Mouse (Mus musculus): ENCODE results near the gene Tet3. TPM values are rescaled to one million over a fixed set of nuclear protein-coding genes. Genes with fewer than 3 reads are reported as not detected.

The Tet3 gene
- polyA plus RNA-seq, 1 experiment = 7.4 TPM

- no peaks in the 10 kb centered on the region for H3K9me3 ChIP-seq (replicated peaks; ENCODE audit: control insufficient read depth, insufficient read depth, low read length, poor library complexity, severe bottlenecking)
- H3K4me1 ChIP-seq (ENCODE audit: control insufficient read depth, insufficient read depth, low read length) = peaks cover 2% of the 10 kb centered on the region
- H3K36me3 ChIP-seq (ENCODE audit: control insufficient read depth, insufficient read depth, low read length, poor library complexity, severe bottlenecking) = no peaks in the 10 kb centered on the region
- H3K4me3 ChIP-seq (ENCODE audit: low read depth, low read length) = peak overlapping the region; percentile 82
- TF ChIP-seq POLR2A (IDR thresholded peaks at IDR 0.05; ENCODE audit: insufficient read depth, low read length) = no peak
- TF ChIP-seq CTCF (IDR thresholded peaks at IDR 0.05; ENCODE audit: low read depth, low read length) = no peak
- no peak for TF ChIP-seq EP300 (IDR thresholded peaks at IDR 0.05; ENCODE audit: insufficient read depth, low read depth, low read length)
- H3K27ac ChIP-seq (ENCODE audit: insufficient read depth, low read length) = no peak overlapping the region
- no peaks in the 10 kb centered on the region for H3K27me3 ChIP-seq (ENCODE audit: control insufficient read depth, insufficient read depth, low read length, poor library complexity, severe bottlenecking)
- H3K9ac ChIP-seq (ENCODE audit: low read depth, poor library complexity, severe bottlenecking) = peak overlapping the region; percentile 97
Measured at GRCm38 (mm10) chr6:83455328-83456130, 3.4 kb downstream of the Tet3 start.

DNA sequence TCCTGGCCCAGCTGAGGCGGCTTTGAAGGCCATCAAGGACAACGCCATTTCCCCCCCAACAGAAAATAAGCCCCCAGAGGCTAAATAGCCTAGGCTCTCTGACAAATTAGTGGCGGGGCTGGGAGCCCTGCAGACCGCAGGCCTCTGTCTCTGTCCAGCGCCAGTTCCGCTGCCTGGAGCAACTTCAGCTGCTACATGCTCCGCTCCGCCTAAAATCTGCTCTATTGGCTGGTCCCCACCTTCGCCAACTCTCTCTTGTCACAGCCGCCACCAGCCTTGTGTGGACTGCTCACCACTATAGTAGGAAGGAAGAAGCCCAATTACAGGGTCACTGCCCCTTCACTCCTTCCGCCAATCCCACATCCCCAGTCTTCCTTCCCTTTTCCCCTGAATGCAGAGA is 5.2 kb downstream of the Tet3 start:
- no peaks in the 10 kb centered on the region for H3K27me3 ChIP-seq (ENCODE audit: control insufficient read depth, insufficient read depth, low read length, poor library complexity, severe bottlenecking)
- H3K36me3 ChIP-seq (ENCODE audit: control insufficient read depth, insufficient read depth, low read length, poor library complexity, severe bottlenecking) = no peaks in the 10 kb centered on the region
- no peak overlapping the region for H3K27ac ChIP-seq (ENCODE audit: insufficient read depth, low read length)
- H3K9ac ChIP-seq (ENCODE audit: low read depth, poor library complexity, severe bottlenecking) = no peak overlapping the region
- no peaks in the 10 kb centered on the region for H3K9me3 ChIP-seq (replicated peaks; ENCODE audit: control insufficient read depth, insufficient read depth, low read length, poor library complexity, severe bottlenecking)
- TF ChIP-seq CTCF (IDR thresholded peaks at IDR 0.05; ENCODE audit: low read depth, low read length) = no peak
- peaks cover 2% of the 10 kb centered on the region for H3K4me1 ChIP-seq (ENCODE audit: control insufficient read depth, insufficient read depth, low read length)
- no peak overlapping the region for H3K4me3 ChIP-seq (ENCODE audit: low read depth, low read length)

DNA sequence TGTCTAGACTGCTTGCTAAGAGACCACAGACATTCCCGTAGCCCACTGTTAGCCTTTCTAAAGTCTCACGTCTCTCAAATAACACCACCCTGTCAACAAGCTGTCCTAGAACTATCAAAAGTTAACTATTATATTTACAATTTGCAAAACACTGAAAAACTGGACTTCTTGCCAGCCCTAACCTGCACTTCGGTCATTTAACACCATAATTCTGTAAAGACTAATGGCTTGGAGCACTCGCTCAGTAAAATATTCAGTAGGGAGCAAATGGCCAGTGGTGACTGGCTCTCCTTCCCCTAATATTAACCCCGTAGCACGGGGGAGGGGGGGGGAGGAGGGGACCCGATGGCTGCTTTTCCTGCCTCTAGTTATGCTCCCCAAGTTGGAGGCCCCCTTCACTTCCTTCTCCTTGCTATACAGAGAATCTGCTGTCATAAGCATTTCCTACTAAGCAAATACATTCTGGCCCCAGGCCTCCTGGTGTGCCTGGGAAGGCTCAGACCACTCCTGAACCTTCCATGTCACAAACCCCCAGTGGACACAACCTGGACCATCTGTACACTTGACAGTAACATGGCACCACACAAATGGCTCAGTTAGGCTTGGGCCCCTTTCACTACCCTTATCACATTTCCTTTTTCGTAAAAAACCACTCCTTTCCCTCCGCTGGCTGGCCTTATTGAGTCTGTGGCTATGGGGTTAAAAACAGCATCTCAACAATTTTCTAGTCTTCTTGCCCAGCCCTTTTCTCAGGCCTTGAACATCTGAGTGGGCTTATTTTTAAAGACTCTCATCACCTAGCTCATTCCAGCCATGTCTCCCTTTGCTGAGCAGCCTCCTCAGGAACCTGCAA is 8.2 kb downstream of the Tet3 start:
- TF ChIP-seq EP300 (IDR thresholded peaks at IDR 0.05; ENCODE audit: insufficient read depth, low read depth, low read length) (no peak), POLR2A (IDR thresholded peaks at IDR 0.05; ENCODE audit: insufficient read depth, low read length) (no peak), CTCF (IDR thresholded peaks at IDR 0.05; ENCODE audit: low read depth, low read length) (no peak)

GRCm38 (mm10) chr6:83449440-83449839 is 9.4 kb downstream of the Tet3 start:
- no peaks in the 10 kb centered on the region for H3K9me3 ChIP-seq (replicated peaks; ENCODE audit: control insufficient read depth, insufficient read depth, low read length, poor library complexity, severe bottlenecking)
- no peaks in the 10 kb centered on the region for H3K36me3 ChIP-seq (ENCODE audit: control insufficient read depth, insufficient read depth, low read length, poor library complexity, severe bottlenecking)
- no peaks in the 10 kb centered on the region for H3K4me1 ChIP-seq (ENCODE audit: control insufficient read depth, insufficient read depth, low read length)
- TF ChIP-seq EP300 (IDR thresholded peaks at IDR 0.05; ENCODE audit: insufficient read depth, low read depth, low read length) = no peak
- TF ChIP-seq CTCF (IDR thresholded peaks at IDR 0.05; ENCODE audit: low read depth, low read length) = no peak
- no peak for TF ChIP-seq POLR2A (IDR thresholded peaks at IDR 0.05; ENCODE audit: insufficient read depth, low read length)
- no peaks in the 10 kb centered on the region for H3K27me3 ChIP-seq (ENCODE audit: control insufficient read depth, insufficient read depth, low read length, poor library complexity, severe bottlenecking)
- H3K4me3 ChIP-seq (ENCODE audit: low read depth, low read length) = no peak overlapping the region
- no peak overlapping the region for H3K9ac ChIP-seq (ENCODE audit: low read depth, poor library complexity, severe bottlenecking)
- no peak overlapping the region for H3K27ac ChIP-seq (ENCODE audit: insufficient read depth, low read length)

More for the DNA sequence above, 8.2 kb downstream of the Tet3 start:
- H3K27me3 ChIP-seq (ENCODE audit: control insufficient read depth, insufficient read depth, low read length, poor library complexity, severe bottlenecking) = no peaks in the 10 kb centered on the region
- H3K36me3 ChIP-seq (ENCODE audit: control insufficient read depth, insufficient read depth, low read length, poor library complexity, severe bottlenecking) = no peaks in the 10 kb centered on the region
- H3K9ac ChIP-seq (ENCODE audit: low read depth, poor library complexity, severe bottlenecking) = no peak overlapping the region
- no peaks in the 10 kb centered on the region for H3K4me1 ChIP-seq (ENCODE audit: control insufficient read depth, insufficient read depth, low read length)
- H3K9me3 ChIP-seq (replicated peaks; ENCODE audit: control insufficient read depth, insufficient read depth, low read length, poor library complexity, severe bottlenecking) = no peaks in the 10 kb centered on the region
- H3K27ac ChIP-seq (ENCODE audit: insufficient read depth, low read length) = no peak overlapping the region
- no peak overlapping the region for H3K4me3 ChIP-seq (ENCODE audit: low read depth, low read length)

DNA sequence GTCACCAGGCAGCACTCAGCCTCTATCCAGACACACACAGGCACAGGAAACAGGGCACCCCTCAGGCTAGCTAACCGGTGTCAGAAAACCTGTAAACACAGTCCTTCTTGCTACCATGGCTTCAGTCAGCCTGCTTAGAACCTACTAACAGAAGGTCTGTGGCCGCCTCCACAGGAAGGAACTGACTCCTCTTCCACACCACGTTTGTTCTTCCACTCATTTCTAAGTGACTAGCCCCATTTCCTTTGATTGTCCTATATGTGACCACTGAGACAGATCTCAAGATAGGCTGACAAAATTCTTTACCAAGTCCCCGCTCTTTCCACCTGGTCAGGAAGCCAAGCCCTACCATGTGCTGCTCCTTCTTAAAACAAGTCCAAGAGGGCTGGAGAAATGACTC is 10.0 kb downstream of the Tet3 start:
- H3K9me3 ChIP-seq (replicated peaks; ENCODE audit: control insufficient read depth, insufficient read depth, low read length, poor library complexity, severe bottlenecking) = no peaks in the 10 kb centered on the region
- H3K4me3 ChIP-seq (ENCODE audit: low read depth, low read length) = no peak overlapping the region
- no peak overlapping the region for H3K9ac ChIP-seq (ENCODE audit: low read depth, poor library complexity, severe bottlenecking)
- H3K36me3 ChIP-seq (ENCODE audit: control insufficient read depth, insufficient read depth, low read length, poor library complexity, severe bottlenecking) = no peaks in the 10 kb centered on the region
- no peak overlapping the region for H3K27ac ChIP-seq (ENCODE audit: insufficient read depth, low read length)
- TF ChIP-seq EP300 (IDR thresholded peaks at IDR 0.05; ENCODE audit: insufficient read depth, low read depth, low read length) (no peak), POLR2A (IDR thresholded peaks at IDR 0.05; ENCODE audit: insufficient read depth, low read length) (no peak), CTCF (IDR thresholded peaks at IDR 0.05; ENCODE audit: low read depth, low read length) (no peak)
- H3K4me1 ChIP-seq (ENCODE audit: control insufficient read depth, insufficient read depth, low read length) = no peaks in the 10 kb centered on the region
- H3K27me3 ChIP-seq (ENCODE audit: control insufficient read depth, insufficient read depth, low read length, poor library complexity, severe bottlenecking) = no peaks in the 10 kb centered on the region

- H3K27ac ChIP-seq (ENCODE audit: insufficient read depth, low read length) = no peak overlapping the region
- H3K4me3 ChIP-seq (ENCODE audit: low read depth, low read length) = no peak overlapping the region
- no peaks in the 10 kb centered on the region for H3K36me3 ChIP-seq (ENCODE audit: control insufficient read depth, insufficient read depth, low read length, poor library complexity, severe bottlenecking)
- H3K9ac ChIP-seq (ENCODE audit: low read depth, poor library complexity, severe bottlenecking) = no peak overlapping the region
- no peaks in the 10 kb centered on the region for H3K9me3 ChIP-seq (replicated peaks; ENCODE audit: control insufficient read depth, insufficient read depth, low read length, poor library complexity, severe bottlenecking)
- H3K27me3 ChIP-seq (ENCODE audit: control insufficient read depth, insufficient read depth, low read length, poor library complexity, severe bottlenecking) = no peaks in the 10 kb centered on the region
- TF ChIP-seq POLR2A (IDR thresholded peaks at IDR 0.05; ENCODE audit: insufficient read depth, low read length) = no peak
- no peak for TF ChIP-seq EP300 (IDR thresholded peaks at IDR 0.05; ENCODE audit: insufficient read depth, low read depth, low read length)
- no peak for TF ChIP-seq CTCF (IDR thresholded peaks at IDR 0.05; ENCODE audit: low read depth, low read length)
- H3K4me1 ChIP-seq (ENCODE audit: control insufficient read depth, insufficient read depth, low read length) = no peaks in the 10 kb centered on the region
Measured at GRCm38 (mm10) chr6:83447031-83447430, 11.9 kb downstream of the Tet3 start.

Data from ES-Bruce4 (cell line).